ENCODE assay signal across 8 mouse cellular contexts in the genomic region with DNA sequence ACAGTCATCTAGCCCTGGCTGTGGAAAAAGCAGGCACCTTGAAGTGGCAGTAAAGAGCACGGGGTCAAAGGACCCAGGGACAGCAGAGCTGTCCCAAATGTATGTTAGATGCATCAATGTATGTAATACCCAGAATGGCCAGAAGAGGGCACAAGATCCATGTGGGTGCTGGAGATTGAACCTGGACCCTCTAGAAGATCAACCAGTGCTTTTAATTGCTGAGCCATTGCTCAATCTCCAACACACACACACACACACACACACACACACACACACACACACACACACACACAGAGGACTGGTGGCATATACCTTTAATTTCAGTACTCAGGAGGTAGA. TPM values are rescaled to one million over a fixed set of nuclear protein-coding genes. Genes with fewer than 3 reads are reported as not detected.
A peak's percentile ranks its signal among the peaks of the same experiment; 100 is the strongest.
DNase-seq lines count a peak whose midpoint lies in the region; ATAC-seq and TF ChIP-seq lines count a peak whose summit lies in the region.

No protein-coding gene starts in this region.

- no peak overlapping the region for H3K9ac ChIP-seq in MEL (ENCODE audit: control insufficient read depth, low read depth, low read length, poor library complexity, severe bottlenecking)

- peaks cover 3 to 5% of the 10 kb centered on the region in 2 experiments; a peak in 3 of 4 replicates for H3K4me1 ChIP-seq in MEL (ENCODE audit: control insufficient read depth in 1 of 2, insufficient read depth in 2 of 2, low read length in 2 of 2)

- TF ChIP-seq CTCF in layer of hippocampus, adult 2 months (conservative IDR thresholded peaks at IDR 0.05) = peak; percentile 74
- peak; percentile 68 to 78 (median 73) for TF ChIP-seq CTCF in MEL (IDR thresholded peaks at IDR 0.05 in 2 of 3, conservative IDR thresholded peaks at IDR 0.05 in 1 of 3; ENCODE audit: control insufficient read depth in 1 of 3, insufficient read depth in 1 of 3, low read depth in 2 of 3, low read length in 3 of 3, poor library complexity in 1 of 3, severe bottlenecking in 1 of 3)

- peaks cover 0 to 3% of the 10 kb centered on the region in 2 experiments; a peak in 2 of 4 replicates for H3K36me3 ChIP-seq in MEL (ENCODE audit: control insufficient read depth in 1 of 2, insufficient read depth in 2 of 2, low read length in 2 of 2)

- no peak for TF ChIP-seq POLR2A in MEL (IDR thresholded peaks at IDR 0.05; ENCODE audit: control insufficient read depth in 1 of 2, insufficient read depth in 1 of 2, low read depth in 1 of 2, low read length in 2 of 2, poor library complexity in 1 of 2)

- ATAC-seq in activated CD4-positive, CD25-positive, alpha-beta regulatory T cell, adult 4 months = no peak

- TF ChIP-seq RAD21 in MEL (IDR thresholded peaks at IDR 0.05; ENCODE audit: low read depth, low read length) = peak; percentile 73

- no peak overlapping the region for H3K27ac ChIP-seq in layer of hippocampus, adult 2 months
- no peak overlapping the region for H3K27ac ChIP-seq in MEL (ENCODE audit: control insufficient read depth, low read depth, low read length)

- no peaks in the 10 kb centered on the region for H3K79me2 ChIP-seq in MEL (ENCODE audit: control insufficient read depth, insufficient read depth, low read length, poor library complexity)

- no peaks in the 10 kb centered on the region for H3K27me3 ChIP-seq in MEL (ENCODE audit: control insufficient read depth in 1 of 2, insufficient read depth in 2 of 2, low read length in 2 of 2)

- no peaks in the 10 kb centered on the region for H3K9me3 ChIP-seq in MEL (replicated peaks; ENCODE audit: insufficient read depth, low read length)

- H3K4me3 ChIP-seq in layer of hippocampus, adult 2 months = no peak overlapping the region
- H3K4me3 ChIP-seq in MEL (ENCODE audit: control insufficient read depth in 1 of 2, insufficient read depth in 1 of 2, low read depth in 2 of 2, low read length in 2 of 2) = no peak overlapping the region

- DNase-seq in adrenal gland, postnatal 10 days = peak; percentile 37
- DNase-seq in adrenal gland, postnatal 25 days = no peak
- DNase-seq in layer of hippocampus, adult 2 months (ENCODE audit: low spot score in 2 of 2) = peak in 1 of 2 experiments; percentile 45
- no peak for DNase-seq in layer of hippocampus, postnatal 36 days
- peak; percentile 77 for DNase-seq in MEL (ENCODE audit: low read depth, low spot score)
- peak; percentile 20 for DNase-seq in hindlimb bud, embryonic 11.5 days (ENCODE audit: extremely low spot score, low read depth, low spot score)
- DNase-seq in thymus, postnatal 4 days = peak; percentile 56

- no peak for TF ChIP-seq EP300 in MEL (IDR thresholded peaks at IDR 0.05; ENCODE audit: low read depth in 1 of 2, low read length in 2 of 2)

TF ChIP-seq in MEL, 35 proteins besides CTCF, POLR2A, EP300 and RAD21:
- TF ChIP-seq KAT2A (conservative IDR thresholded peaks at IDR 0.05; ENCODE audit: low read depth, low read length) (no peak), ZC3H11A (IDR thresholded peaks at IDR 0.05; ENCODE audit: low read depth, low read length) (peak; percentile 66), SIN3A (IDR thresholded peaks at IDR 0.05; ENCODE audit: low read length) (0 out of 2 replicates have a peak, but pooled peaks have one; percentile 20), GABPA (IDR thresholded peaks at IDR 0.05; ENCODE audit: low read depth, low read length) (no peak), SMC3 (IDR thresholded peaks at IDR 0.05; ENCODE audit: low read depth, low read length) (peak; percentile 78)

RNA-seq across cellular contexts. Expression of a gene that starts 34.6 kb away (rescaled TPM):
- total RNA-seq in adrenal gland, postnatal 10 days (2021) = 10 to 100 TPM; 29.9 to 36.9 TPM
- total RNA-seq in adrenal gland, postnatal 25 days (2021) = 37.3 and 41.0 TPM in 2 replicates
- 10 to 100 TPM; 54.6 to 56.1 TPM for total RNA-seq in layer of hippocampus, adult 2 months (2021)
- 10 to 100 TPM; 57.7 to 57.8 TPM for total RNA-seq in layer of hippocampus, postnatal 36 days (2021)
- total RNA-seq in MEL (2012; rRNA removed) = 18.7 and 18.8 TPM in 2 replicates
- 10 to 100 TPM in 1 of 2 experiments, not detected in 1; 18.5 TPM for polyA plus RNA-seq in MEL (2012; ENCODE audit: insufficient read depth in 1 of 2, insufficient read length in 2 of 2, low read depth in 1 of 2, low replicate concordance in 2 of 2, missing spikeins in 1 of 2)
- 1 to 10 TPM; 5.9 to 7.6 TPM for polyA plus RNA-seq in activated CD4-positive, CD25-positive, alpha-beta regulatory T cell, adult 4 months (2017; shearing (Covaris generic))

Comparison
In these comparisons a context has a peak if more than half of its experiments do, and no peak if none do; other contexts are left out.
1. DNase-seq: peak in adrenal gland, postnatal 10 days (single experiment), MEL (single experiment), hindlimb bud, embryonic 11.5 days (single experiment) and thymus, postnatal 4 days (single experiment); none in adrenal gland, postnatal 25 days (single experiment) and layer of hippocampus, postnatal 36 days (0 of 2).